Mouse (Mus musculus): ENCODE measurements at regions not wholly inside any gene's neighbourhood (a gene's known extent, or its start where the extent isn't known, plus 50 kb on each side); places are given as distances from the start of the nearest gene placed in this dataset.

GRCm38 (mm10) chr14:19665756-19666155 lies 63.4 kb upstream of the Gm5458 start:
- no peak overlapping the region for H3K4me2 ChIP-seq
- ATAC-seq (ENCODE audit: low read depth): no peak
- no peaks in the 10 kb centered on the region for H3K36me3 ChIP-seq
- no peak overlapping the region for H3K4me3 ChIP-seq
- H3K9ac ChIP-seq: no peak overlapping the region
- 46% methylated on average over 4 of the region's 4 CpGs for WGBS
- H3K9me3 ChIP-seq: no peaks in the 10 kb centered on the region
- H3K4me1 ChIP-seq (replicated peaks): 0 out of 2 replicates have a peak, but pooled peaks cover 3% of the 10 kb centered on the region
- H3K27me3 ChIP-seq: no peaks in the 10 kb centered on the region
- H3K27ac ChIP-seq (replicated peaks): no peak overlapping the region

GRCm38 (mm10) chr14:19674046-19674445 lies 71.7 kb upstream of the Gm5458 start:
- Histone ChIP-seq H3K36me3 (no peaks in the 10 kb centered on the region), H3K4me3 (no peak overlapping the region), H3K4me1 (replicated peaks) (no peaks in the 10 kb centered on the region), H3K9ac (no peak overlapping the region), H3K9me3 (no peaks in the 10 kb centered on the region), H3K27ac (replicated peaks) (no peak overlapping the region), H3K27me3 (no peaks in the 10 kb centered on the region), H3K4me2 (no peak overlapping the region)
- ATAC-seq (ENCODE audit: low read depth): no peak
- WGBS: 85% methylated on average over 2 of the region's 2 CpGs

GRCm38 (mm10) chr14:19688426-19688825 lies 62.6 kb upstream of the Nid2 start:
- H3K4me3 ChIP-seq: no peak overlapping the region
- no peaks in the 10 kb centered on the region for H3K4me1 ChIP-seq (replicated peaks)
- no peaks in the 10 kb centered on the region for H3K36me3 ChIP-seq
- no peak overlapping the region for H3K4me2 ChIP-seq
- no peak overlapping the region for H3K9ac ChIP-seq
- H3K27ac ChIP-seq (replicated peaks): no peak overlapping the region
- H3K9me3 ChIP-seq: no peaks in the 10 kb centered on the region
- ATAC-seq (ENCODE audit: low read depth): no peak
- H3K27me3 ChIP-seq: no peaks in the 10 kb centered on the region

GRCm38 (mm10) chr14:19693606-19694005 lies 57.5 kb upstream of the Nid2 start:
- H3K9ac ChIP-seq: no peak overlapping the region
- H3K4me3 ChIP-seq: no peak overlapping the region
- ATAC-seq (ENCODE audit: low read depth): no peak
- WGBS: 85% methylated on average over 2 of the region's 2 CpGs
- H3K27ac ChIP-seq (replicated peaks): no peak overlapping the region
- H3K4me2 ChIP-seq: no peak overlapping the region
- H3K4me1 ChIP-seq (replicated peaks): no peaks in the 10 kb centered on the region
- peaks cover 34% of the 10 kb centered on the region for H3K27me3 ChIP-seq
- no peaks in the 10 kb centered on the region for H3K9me3 ChIP-seq
- no peaks in the 10 kb centered on the region for H3K36me3 ChIP-seq

- no peaks in the 10 kb centered on the region for H3K9me3 ChIP-seq
- H3K9ac ChIP-seq: no peak overlapping the region
- peaks cover 34% of the 10 kb centered on the region for H3K27me3 ChIP-seq
- H3K27ac ChIP-seq (replicated peaks): no peak overlapping the region
- H3K4me2 ChIP-seq: no peak overlapping the region
- no peak overlapping the region for H3K4me3 ChIP-seq
- H3K36me3 ChIP-seq: no peaks in the 10 kb centered on the region
- no peaks in the 10 kb centered on the region for H3K4me1 ChIP-seq (replicated peaks)
- ATAC-seq (ENCODE audit: low read depth): no peak
Observed at GRCm38 (mm10) chr14:19694289-19694688, 56.8 kb upstream of the Nid2 start.

GRCm38 (mm10) chr14:19699497-19699896 lies 51.6 kb upstream of the Nid2 start:
- no peak for ATAC-seq (ENCODE audit: low read depth)

More at GRCm38 (mm10) chr14:19699497-19699896, 51.6 kb upstream of the Nid2 start:
- H3K4me2 ChIP-seq: no peak overlapping the region
- no peak overlapping the region for H3K9ac ChIP-seq
- H3K9me3 ChIP-seq: no peaks in the 10 kb centered on the region
- H3K4me1 ChIP-seq (replicated peaks): no peaks in the 10 kb centered on the region
- H3K27ac ChIP-seq (replicated peaks): no peak overlapping the region
- peaks cover 69% of the 10 kb centered on the region for H3K27me3 ChIP-seq
- H3K36me3 ChIP-seq: no peaks in the 10 kb centered on the region
- H3K4me3 ChIP-seq: no peak overlapping the region
- 34% methylated on average over 4 of the region's 4 CpGs for WGBS

Measured in neural tube, embryonic 13.5 days (tissue).